Mouse (Mus musculus) midbrain, embryonic 11.5 days (tissue): ENCODE results near the gene 4933405L10Rik. TPM values are rescaled to one million over a fixed set of nuclear protein-coding genes. Genes with fewer than 3 reads are reported as not detected.

Source experiments
- ATAC-seq: fragments of 200-750 bp; cut with Nextera tagmentation; 2 replicates; pipeline ENCODE4 v1.8.0; 2017; ENCODE audit warnings: moderate TSS enrichment, moderate library complexity; ENCODE audit not compliant: low FRiP score
- DNase-seq: peaks from one replicate; pipeline ENCODE4 v3.0.0; 2015; ENCODE audit warnings: low spot score; ENCODE audit errors: missing footprints
- H3K27ac ChIP-seq: fragments of 300-500 bp; sonication (generic); 2 replicates; pipeline ENCODE4 v1.5.1; 2014; ENCODE audit warnings: low read depth, low read length
- H3K27me3 ChIP-seq: fragments of 300-500 bp; sonication (generic); 2 replicates; pipeline ENCODE4 v1.6.1; 2014; ENCODE audit warnings: mild to moderate bottlenecking, low read length, moderate library complexity, mixed read lengths; ENCODE audit not compliant: control insufficient read depth, insufficient read depth
- H3K36me3 ChIP-seq: fragments of 300-500 bp; sonication (generic); 2 replicates; pipeline ENCODE4 v1.6.1; 2014; ENCODE audit warnings: mild to moderate bottlenecking, low read length, moderate library complexity, mixed read lengths; ENCODE audit not compliant: control insufficient read depth, insufficient read depth
- H3K4me1 ChIP-seq: fragments of 300-500 bp; sonication (generic); 2 replicates; pipeline ENCODE4 v1.6.1; 2014; ENCODE audit warnings: low read length; ENCODE audit not compliant: control insufficient read depth, insufficient read depth
- H3K4me2 ChIP-seq: fragments of 300-500 bp; sonication (generic); 2 replicates; pipeline ENCODE4 v1.6.1; 2014; ENCODE audit warnings: mild to moderate bottlenecking, moderate library complexity
- H3K4me3 ChIP-seq: fragments of 300-500 bp; sonication (generic); 2 replicates; pipeline ENCODE4 v1.5.1; 2014; ENCODE audit warnings: low read depth, low read length
- H3K9ac ChIP-seq: fragments of 300-500 bp; sonication (generic); 2 replicates; pipeline ENCODE4 v1.6.1; 2014; ENCODE audit warnings: low read length
- H3K9me3 ChIP-seq: fragments of 300-500 bp; sonication (generic); 2 replicates; pipeline ENCODE4 v1.6.1; 2016; ENCODE audit warnings: low read length; ENCODE audit not compliant: control insufficient read depth
- WGBS: fragments of 180-500 bp; shearing (Covaris S2); extraction: QIAGEN DNeasy Blood & Tissue Kit; methylation state at CpG from one replicate; pipeline ENCODE4 v1.1.7; 2014; 5-methylcytosine and 5-hydroxymethylcytosine counted together
- polyA plus RNA-seq: library from polyadenylated mRNA; unstranded; fragments of >200 nt; fragmentation: Nextera tagmentation; extraction: Ambion mirVana; gene quantifications from 2 replicates; pipeline ENCODE4 v1.2.1, GENCODE M21; 2014

The 4933405L10Rik gene
- polyA plus RNA-seq, 1 experiment from 2014 or later: not detected

GRCm38 (mm10) chr8:105698734-105699133, 8.7 kb upstream of the 4933405L10Rik start:
- Histone ChIP-seq H3K36me3 (peaks cover 6% of the 10 kb centered on the region; the same call in 1 of the 2 replicates), H3K9ac (no peak overlapping the region), H3K4me1 (peaks cover 29% of the 10 kb centered on the region), H3K9me3 (no peaks in the 10 kb centered on the region), H3K27me3 (peaks cover 2% of the 10 kb centered on the region; the same call in 1 of the 2 replicates), H3K4me2 (no peak overlapping the region), H3K4me3 (no peak overlapping the region), H3K27ac (no peak overlapping the region)
- DNase-seq (no peak), ATAC-seq (no peak)
- WGBS: 92% methylated on average over 5 of the region's 5 CpGs

GRCm38 (mm10) chr8:105699488-105700215, 7.8 kb upstream of the 4933405L10Rik start:
- H3K36me3 ChIP-seq: peaks cover 10% of the 10 kb centered on the region; the same call in 1 of the 2 replicates
- H3K4me1 ChIP-seq: peaks cover 21% of the 10 kb centered on the region
- no peak overlapping the region for H3K27ac ChIP-seq
- H3K27me3 ChIP-seq: no peaks in the 10 kb centered on the region
- ATAC-seq: no peak
- H3K9me3 ChIP-seq: no peaks in the 10 kb centered on the region
- H3K9ac ChIP-seq: peak overlapping the region; percentile 68
- H3K4me2 ChIP-seq: peak overlapping the region; percentile 81
- DNase-seq: no peak
- 90% methylated on average over 11 of the region's 11 CpGs for WGBS
- peak overlapping the region; percentile 66; the same call in 1 of the 2 replicates for H3K4me3 ChIP-seq

GRCm38 (mm10) chr8:105700566-105700965, 6.9 kb upstream of the 4933405L10Rik start:
- no peak overlapping the region for H3K27ac ChIP-seq
- no peaks in the 10 kb centered on the region for H3K9me3 ChIP-seq
- peak overlapping the region; percentile 66 for H3K4me3 ChIP-seq
- peaks cover 19% of the 10 kb centered on the region for H3K4me1 ChIP-seq
- under 1% methylated on average over 21 of the region's 21 CpGs for WGBS
- ATAC-seq (peak; percentile 53), DNase-seq (no peak)
- H3K27me3 ChIP-seq: no peaks in the 10 kb centered on the region
- H3K4me2 ChIP-seq: peak overlapping the region; percentile 81
- H3K36me3 ChIP-seq: peaks cover 10% of the 10 kb centered on the region; the same call in 1 of the 2 replicates
- H3K9ac ChIP-seq: peak overlapping the region; percentile 68

- ATAC-seq: peak; percentile 82
- H3K36me3 ChIP-seq: peaks cover 10% of the 10 kb centered on the region; the same call in 1 of the 2 replicates
- under 1% methylated on average over 60 of the region's 60 CpGs for WGBS
Measured at GRCm38 (mm10) chr8:105700966-105701824, 6.3 kb upstream of the 4933405L10Rik start, which contains the start of the genes Acd and Pard6a. TSS of gene Acd (minus strand) at chr8:105701102. TSS of gene Pard6a (plus strand) at chr8:105701148.

GRCm38 (mm10) chr8:105702001-105702401, 5.5 kb upstream of the 4933405L10Rik start:
- Histone ChIP-seq H3K9me3 (no peaks in the 10 kb centered on the region), H3K27me3 (no peaks in the 10 kb centered on the region), H3K4me1 (peaks cover 29% of the 10 kb centered on the region), H3K4me3 (peak overlapping the region; percentile 66), H3K36me3 (peaks cover 8% of the 10 kb centered on the region; the same call in 1 of the 2 replicates), H3K9ac (peak overlapping the region; percentile 60), H3K4me2 (peak overlapping the region; percentile 81), H3K27ac (peak overlapping the region; percentile 20)
- ATAC-seq (peak; percentile 25; the same call in 1 of the 2 replicates), DNase-seq (no peak)
- WGBS: 35% methylated on average over 18 of the region's 18 CpGs

More at GRCm38 (mm10) chr8:105700966-105701824, 6.3 kb upstream of the 4933405L10Rik start, which contains the start of the genes Acd and Pard6a:
- H3K4me1 ChIP-seq: peaks cover 22% of the 10 kb centered on the region
- H3K27ac ChIP-seq: peak within 1 kb of the TSS; percentile 88
- no peaks in the 10 kb centered on the region for H3K9me3 ChIP-seq
- peak within 1 kb of the TSS; percentile 81 for H3K4me2 ChIP-seq
- H3K9ac ChIP-seq: peak within 1 kb of the TSS; percentile 68
- DNase-seq: peak; percentile 100
- no peaks in the 10 kb centered on the region for H3K27me3 ChIP-seq
- peak within 1 kb of the TSS; percentile 66 for H3K4me3 ChIP-seq

GRCm38 (mm10) chr8:105702731-105703415, 4.6 kb upstream of the 4933405L10Rik start:
- peaks cover 5% of the 10 kb centered on the region; the same call in 1 of the 2 replicates for H3K36me3 ChIP-seq
- peaks cover 33% of the 10 kb centered on the region for H3K4me1 ChIP-seq
- H3K9ac ChIP-seq: no peak overlapping the region
- H3K4me3 ChIP-seq: no peak overlapping the region
- H3K27me3 ChIP-seq: no peaks in the 10 kb centered on the region
- 93% methylated on average over 24 of the region's 24 CpGs for whole genome bisulfite sequencing
- H3K4me2 ChIP-seq: no peak overlapping the region
- no peak for DNase-seq
- H3K27ac ChIP-seq: no peak overlapping the region
- no peaks in the 10 kb centered on the region for H3K9me3 ChIP-seq
- no peak for ATAC-seq

GRCm38 (mm10) chr8:105704146-105704812, 3.2 kb upstream of the 4933405L10Rik start:
- peaks cover 33% of the 10 kb centered on the region for H3K4me1 ChIP-seq
- no peak for DNase-seq
- ATAC-seq: no peak
- H3K27ac ChIP-seq: no peak overlapping the region
- 94% methylated on average over 34 of the region's 34 CpGs for WGBS
- H3K27me3 ChIP-seq: no peaks in the 10 kb centered on the region
- no peak overlapping the region for H3K4me3 ChIP-seq
- H3K4me2 ChIP-seq: no peak overlapping the region
- H3K36me3 ChIP-seq: peaks cover 5% of the 10 kb centered on the region; the same call in 1 of the 2 replicates
- no peaks in the 10 kb centered on the region for H3K9me3 ChIP-seq
- no peak overlapping the region for H3K9ac ChIP-seq

- H3K27ac ChIP-seq: no peak overlapping the region
- ATAC-seq: no peak
Measured at GRCm38 (mm10) chr8:105704955-105705354, 2.5 kb upstream of the 4933405L10Rik start.

More at GRCm38 (mm10) chr8:105704955-105705354, 2.5 kb upstream of the 4933405L10Rik start:
- DNase-seq: no peak
- Histone ChIP-seq H3K4me1 (peaks cover 29% of the 10 kb centered on the region), H3K36me3 (peaks cover 5% of the 10 kb centered on the region; the same call in 1 of the 2 replicates), H3K27me3 (no peaks in the 10 kb centered on the region), H3K4me2 (no peak overlapping the region), H3K9me3 (no peaks in the 10 kb centered on the region), H3K4me3 (no peak overlapping the region), H3K9ac (no peak overlapping the region)
- WGBS: 96% methylated on average over 6 of the region's 6 CpGs
